Mouse (Mus musculus) lung, postnatal 4 days (tissue): Measurements from ENCODE around the gene Ctrl.
"Not testable (repeated sequence)": the region's sequence is repeated elsewhere in the genome, so short reads cannot be mapped to it uniquely, and the experiment has no call there.

Experiments
- DNase-seq, 2 experiments: peaks; one replicate each; pipeline ENCODE4 v3.0.0; 2021

Gene Ctrl

DNA sequence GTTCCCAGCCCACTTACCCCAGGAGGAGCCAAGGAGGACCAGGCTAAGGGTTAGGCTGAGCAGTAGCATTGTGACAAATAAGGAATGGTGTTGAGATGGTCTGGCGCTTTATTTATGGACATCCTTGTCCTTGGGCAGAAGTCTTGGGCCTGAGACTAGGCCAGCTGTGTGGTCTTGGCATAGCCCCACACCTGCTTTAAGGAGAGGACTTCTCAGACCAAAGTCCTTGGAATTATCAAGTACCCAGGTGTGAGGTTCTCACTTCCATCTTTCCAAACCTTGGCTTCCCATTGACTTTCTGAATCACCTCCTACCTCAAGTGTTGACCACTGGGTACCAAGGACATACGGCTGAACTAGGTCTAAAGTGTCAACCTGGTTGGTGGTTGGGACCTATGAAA is at the start of gene Ctrl:
Gene Ctrl, minus strand, starts transcription at position 101 of the 400 bp plus-strand sequence.
- no peak for DNase-seq

DNA sequence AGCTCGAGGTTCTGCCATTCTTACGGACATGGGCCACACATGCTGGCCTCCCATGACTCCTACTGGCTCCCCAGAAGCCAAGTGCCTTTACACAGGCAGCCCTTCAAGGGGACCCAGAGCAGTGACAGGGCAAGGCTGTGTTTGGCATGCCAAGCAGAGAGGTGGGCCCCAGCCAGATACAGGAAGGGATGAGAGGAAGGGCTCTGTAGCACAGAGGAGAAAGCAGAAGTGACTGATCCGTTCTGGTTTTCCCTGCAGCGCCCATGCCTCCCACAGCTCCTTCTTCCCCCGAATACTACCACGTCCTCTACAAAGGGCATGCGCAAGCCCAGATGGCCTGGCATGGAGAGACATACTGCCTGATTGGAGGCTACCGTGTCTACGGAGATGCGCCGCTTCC is 49.7 kb upstream of the Ctrl start:
- not testable (repeated sequence) for DNase-seq

DNA sequence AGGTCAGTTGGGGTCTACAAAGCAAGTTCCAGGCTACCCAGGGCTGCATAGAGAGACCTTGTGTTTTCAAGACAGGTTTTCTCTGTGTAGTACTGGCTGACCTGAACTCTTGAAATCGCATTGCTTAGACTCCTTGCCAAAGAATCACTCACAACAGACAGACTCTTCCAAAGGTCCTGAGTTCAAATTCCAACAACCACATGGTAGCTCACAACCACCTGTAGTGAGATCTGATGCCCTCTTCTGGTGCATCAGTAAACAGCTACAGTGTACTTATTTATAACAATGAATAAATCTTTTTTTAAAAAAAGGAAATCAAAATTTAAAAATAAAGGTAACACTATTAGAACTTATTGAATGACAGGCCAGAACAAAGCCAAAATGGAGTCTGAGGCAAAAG is 47.5 kb upstream of the Ctrl start:
- DNase-seq, result no peak

DNA sequence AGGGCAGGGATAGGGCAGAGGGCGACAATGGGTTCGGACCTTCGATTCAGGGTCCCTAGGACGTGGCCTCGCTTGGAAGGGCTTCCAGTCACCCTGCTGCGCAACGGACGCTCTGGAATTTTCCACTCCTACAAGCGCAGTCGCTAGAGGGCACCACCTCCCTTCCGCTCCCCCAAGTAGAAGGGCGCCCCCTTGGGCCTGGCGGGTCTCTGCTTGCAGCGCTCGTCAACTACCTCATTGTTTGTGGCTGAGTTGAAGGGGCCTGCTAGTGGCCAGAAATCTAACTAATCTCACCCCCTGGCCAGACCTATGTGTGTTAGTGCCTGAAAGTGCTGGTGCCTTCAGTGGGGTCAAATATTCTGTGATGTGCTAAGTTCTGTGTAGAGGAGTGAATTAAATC is 45.7 kb upstream of the Ctrl start, which contains the start of gene Dpep3:
Gene Dpep3, minus strand, starts transcription at position 105 of the 400 bp plus-strand sequence.
- no peak for DNase-seq

- no peak for DNase-seq
Measured at GRCm38 (mm10) chr8:105975363-105975762, 41.7 kb upstream of the Ctrl start.

DNA sequence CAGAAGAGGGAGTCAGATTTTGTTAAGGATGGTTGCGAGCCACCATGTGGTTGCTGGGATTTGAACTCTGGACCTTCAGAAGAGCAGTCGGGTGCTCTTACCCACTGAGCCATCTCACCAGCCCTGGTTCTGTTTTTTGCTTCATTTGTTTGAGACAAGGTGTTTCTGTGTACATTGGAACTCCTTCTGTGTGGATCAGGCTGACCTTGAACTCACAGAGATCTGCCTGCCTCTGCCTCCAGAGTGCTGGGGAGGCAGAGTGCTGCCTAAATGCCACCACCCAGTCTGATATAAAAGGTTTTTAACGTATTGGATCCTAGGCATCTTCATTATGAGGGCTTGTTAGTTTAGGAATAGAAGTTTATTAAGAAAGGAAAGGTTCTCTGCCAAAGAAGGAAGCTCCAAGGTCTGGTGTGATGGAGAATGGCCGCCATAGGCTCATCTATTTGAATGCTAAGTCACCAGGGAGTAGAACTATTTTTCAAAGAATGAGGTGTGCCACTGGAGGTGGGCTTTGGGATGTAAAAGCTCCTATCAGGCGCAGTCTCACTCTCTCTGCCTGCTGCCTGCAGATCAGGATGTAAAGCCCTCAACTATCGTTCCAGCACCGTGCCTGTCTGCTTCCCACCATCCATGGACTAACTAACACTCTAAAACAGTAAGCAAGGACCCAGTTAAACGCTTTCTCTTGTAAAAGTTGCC is 37.5 kb upstream of the Ctrl start:
- no peak for DNase-seq

- DNase-seq, result no peak
Measured at GRCm38 (mm10) chr8:105969367-105969766, 35.7 kb upstream of the Ctrl start.

DNA sequence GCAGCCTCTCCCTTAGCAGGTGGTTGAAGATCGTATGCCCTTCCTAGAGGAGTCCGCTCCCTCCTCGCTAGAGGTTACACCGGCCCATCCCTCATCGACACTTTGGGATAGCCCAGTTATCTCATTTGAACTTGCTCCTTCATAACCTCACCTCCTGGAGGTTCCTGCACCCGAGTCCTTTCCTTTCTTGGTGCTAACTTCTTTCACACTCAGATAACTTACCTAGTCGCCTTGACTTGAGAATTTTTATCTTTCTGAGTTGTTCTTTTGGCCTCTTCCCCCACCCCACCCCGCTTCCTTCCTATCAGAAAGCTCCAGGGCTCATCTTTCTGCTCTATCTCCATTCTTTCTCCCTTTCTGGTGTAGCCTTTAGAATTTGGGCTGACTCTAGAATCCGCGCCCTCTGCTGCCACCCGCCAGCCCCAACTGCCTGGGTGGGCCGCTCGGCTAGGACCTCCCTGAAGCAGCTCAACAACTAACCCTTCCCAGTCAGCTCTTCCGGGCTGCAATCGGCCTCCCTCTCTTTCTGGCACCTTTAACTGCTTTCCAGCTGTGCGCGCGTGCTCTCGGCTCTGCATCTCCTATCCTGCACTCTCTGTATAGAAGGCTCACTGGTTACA is 33.1 kb upstream of the Ctrl start:
- DNase-seq, result peak; percentile 67 to 80

DNA sequence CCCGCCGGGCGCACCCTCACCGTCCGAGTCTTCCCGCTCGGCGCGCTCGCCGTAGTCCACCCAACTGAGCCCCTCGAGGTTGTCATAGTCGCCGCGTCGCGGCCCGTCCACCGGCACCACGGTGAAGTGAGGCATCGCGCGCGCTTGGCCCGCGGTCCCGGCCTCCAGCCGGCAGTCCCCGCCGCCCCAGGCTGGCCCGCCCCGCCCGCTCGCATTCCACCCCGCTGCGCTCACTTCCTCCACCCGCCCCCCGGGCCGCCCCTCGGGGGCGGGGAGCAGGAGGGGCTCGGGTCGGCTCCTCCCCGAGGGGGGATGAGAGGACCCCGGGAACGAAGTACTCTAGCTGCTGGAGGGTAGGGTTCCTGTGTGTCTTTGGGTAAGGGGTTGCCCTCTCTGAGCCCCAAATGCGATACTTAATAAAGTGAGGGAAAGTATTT is 32.3 kb upstream of the Ctrl start, which contains the start of gene Slc12a4:
Gene Slc12a4, minus strand, starts transcription at position 193 of the 437 bp plus-strand sequence.
- peak; percentile 90 to 91 for DNase-seq

DNA sequence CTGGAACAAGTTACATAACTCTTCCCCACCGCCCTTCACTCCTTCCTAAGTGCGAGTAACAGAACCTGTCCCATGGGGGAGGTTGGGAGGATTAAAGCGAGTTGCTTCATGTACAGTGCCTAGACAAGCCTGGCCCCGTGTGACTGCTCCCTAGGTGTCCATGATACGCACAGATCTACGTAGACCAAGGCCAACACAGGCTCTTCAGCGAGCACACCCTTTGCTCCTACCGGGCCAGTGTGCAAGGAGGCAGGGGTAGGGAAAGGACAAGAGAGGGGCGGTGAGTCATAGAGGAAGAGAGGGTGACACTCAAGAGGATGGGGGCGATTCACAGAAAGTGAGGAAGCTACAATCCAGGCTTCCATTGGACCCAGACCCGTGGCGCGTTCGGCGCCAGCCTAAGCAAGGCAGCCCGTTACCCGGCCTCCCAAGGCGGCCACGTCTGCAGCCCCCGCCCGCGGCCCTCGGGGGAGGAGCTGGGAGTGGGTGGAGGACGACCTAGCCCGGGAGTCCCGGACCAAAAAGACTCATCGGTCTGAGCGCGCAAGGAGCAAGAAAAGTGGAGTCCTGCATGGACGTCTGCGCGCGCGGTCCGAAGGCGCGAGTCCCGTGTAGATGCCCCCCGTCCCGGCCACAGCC is 31.7 kb upstream of the Ctrl start:
- DNase-seq, result peak; percentile 74 to 79

DNA sequence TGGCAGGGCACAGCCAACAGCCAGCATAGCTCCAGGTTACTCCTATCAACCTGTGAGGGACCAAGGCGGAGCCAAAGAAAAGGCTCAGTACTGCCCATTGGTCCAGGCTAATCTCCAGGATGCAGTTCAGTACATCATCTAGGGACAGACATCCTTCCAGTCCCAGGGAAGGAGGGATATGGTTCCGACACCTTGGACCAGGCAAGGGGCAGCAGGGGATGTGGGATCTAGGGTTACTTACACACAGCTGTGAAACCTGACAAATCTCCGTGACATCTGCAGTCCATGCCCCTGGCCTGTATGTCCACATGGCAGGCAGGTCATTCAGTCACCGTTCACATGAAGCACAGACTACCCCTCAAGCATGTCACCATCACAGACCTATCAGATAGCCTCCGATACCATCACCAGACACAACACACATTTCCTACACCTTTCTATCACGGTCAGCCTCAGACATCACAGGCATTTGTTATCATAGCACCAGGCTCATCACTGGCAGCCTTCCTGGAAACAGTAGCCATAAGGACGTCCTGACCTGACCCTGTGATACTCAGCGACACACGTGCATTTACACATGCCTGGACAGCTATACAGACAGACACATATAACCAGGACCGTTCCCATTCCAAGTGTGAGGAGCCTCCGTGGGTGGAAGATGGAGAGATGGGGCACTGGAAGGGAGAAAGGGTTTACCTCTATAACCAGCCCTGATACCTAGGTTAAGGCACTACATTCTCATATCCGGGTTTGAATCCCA is 31.0 kb upstream of the Ctrl start:
- DNase-seq, result no peak

DNA sequence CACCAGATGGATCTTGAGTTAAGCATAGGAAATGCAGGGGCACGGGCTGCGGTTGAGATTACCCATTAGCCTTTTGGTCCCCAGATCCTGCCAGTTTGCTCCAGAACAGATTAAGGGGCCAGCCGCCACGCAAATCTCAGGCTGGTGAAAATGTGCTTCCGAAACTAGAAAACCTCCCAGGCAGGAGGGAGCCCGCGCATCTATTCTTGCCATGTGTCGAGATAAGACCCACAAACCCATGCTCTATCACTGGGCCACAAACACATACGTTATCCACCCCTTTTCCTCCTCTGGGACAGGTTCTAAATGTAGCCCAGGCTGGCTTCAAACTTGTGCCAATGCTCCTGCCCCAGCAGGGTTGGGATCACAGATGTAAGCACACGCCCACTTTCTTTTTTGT is 27.9 kb upstream of the Ctrl start:
- no peak for DNase-seq

DNA sequence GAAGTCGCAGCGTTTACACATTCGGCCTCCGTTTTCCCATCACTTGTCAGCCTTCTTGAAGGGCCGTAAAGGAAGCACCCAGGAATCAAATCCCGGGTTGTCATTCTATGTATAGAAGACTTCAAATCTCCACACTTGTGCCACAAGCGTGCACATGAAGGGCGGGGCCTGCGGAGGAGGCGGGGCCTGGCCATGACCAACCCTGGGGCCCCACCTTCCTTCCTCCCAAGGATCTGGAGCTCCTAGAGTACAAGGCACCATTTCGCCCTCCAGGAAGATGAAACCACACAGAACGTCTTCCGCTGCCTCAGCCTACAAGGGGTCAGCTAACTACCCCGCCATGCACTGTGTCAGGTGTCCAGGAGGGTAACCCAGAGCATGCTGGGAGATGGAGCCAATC is 27.4 kb upstream of the Ctrl start:
- DNase-seq, result no peak

DNA sequence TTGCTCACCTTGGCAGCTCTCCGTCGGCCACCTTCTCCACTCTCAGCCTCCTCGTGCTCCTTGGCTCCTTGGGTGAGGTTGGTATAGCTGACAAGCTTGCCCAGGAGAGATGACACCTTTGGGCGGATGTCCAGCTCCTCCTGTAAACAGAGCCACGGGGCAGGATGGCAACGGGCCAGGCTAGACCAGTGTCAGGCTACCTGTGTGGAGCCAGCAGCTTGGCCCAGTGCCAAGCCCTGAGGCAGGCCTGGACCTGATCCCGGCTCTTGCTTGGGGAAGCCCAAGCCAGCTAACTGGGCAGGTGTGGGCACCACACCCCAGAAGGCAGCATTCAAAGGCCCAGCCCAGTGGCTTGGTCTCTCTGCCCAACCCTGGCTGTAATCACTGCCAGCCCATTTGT is 25.7 kb upstream of the Ctrl start:
- peak; percentile 45 to 73 for DNase-seq

GRCm38 (mm10) chr8:105957813-105958212 is 24.2 kb upstream of the Ctrl start:
- DNase-seq, result peak; percentile 37 to 52

DNA sequence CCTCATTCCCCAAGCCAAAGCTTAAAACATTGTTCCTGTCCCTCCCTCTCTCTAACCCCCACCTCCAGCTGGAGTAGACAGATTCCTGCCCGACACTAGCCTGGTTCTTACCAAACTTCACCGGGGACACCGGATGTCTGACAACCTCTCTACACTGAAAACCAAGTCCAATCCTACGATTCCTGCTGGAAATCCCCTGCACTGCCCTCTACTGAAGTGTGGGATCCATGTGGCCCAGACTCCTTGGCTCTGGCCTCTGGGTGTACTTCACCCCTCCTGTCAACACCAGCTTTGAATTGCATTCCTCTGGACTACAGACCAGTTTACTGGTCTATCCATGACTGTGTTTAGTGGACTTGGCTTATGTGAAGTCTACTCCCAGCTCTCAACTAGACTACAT is 22.9 kb upstream of the Ctrl start:
- DNase-seq, result no peak

DNA sequence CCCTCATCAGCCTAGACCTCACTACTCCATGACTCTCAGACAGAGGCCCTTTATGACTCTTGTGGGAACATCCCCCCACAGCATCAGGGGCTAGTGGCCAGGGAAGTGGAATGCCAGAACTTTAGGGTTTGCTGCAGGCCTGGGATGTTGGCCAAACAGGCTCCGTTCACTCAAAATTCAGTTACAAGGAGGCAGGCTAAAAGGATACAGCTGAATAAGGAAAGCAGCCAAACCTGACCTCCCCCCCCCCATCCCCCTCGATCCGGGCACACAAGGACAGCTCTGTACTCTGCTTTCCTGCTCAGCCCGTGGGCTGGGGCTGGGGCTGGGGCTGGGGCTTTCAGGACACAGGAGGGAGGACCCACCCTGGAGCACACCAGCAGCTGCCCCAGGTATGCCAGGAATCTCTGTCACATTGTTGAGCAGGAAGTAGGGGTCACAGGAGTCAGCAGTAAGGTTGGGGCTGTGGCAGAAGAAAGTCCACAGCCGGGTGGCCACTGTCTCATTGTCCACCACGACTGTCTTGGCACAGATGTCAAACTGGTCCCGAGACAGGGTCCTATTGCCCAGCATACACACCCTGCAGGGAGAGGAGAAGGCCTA is 17.5 kb upstream of the Ctrl start:
- DNase-seq, result peak; percentile 34 to 72

DNA sequence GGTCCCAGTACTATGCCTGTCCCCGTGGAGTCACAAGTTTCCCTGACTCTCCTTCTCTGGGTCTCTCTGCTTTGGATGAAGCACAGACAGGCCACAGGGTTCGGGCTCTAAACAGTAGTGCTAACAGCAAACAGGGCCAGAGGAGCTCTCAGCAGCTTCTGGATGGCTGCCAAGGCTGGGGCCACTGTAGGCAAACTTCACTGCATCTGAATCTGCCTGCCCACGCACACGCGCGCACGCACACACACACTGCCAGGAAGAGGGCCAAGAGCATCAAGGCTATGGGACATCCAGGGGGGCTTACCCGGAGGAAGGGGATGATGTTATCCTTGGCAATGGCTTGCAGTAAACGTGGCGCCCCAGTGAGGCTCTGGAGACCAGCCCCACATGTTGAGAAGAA is 15.7 kb upstream of the Ctrl start:
- DNase-seq, result peak; percentile 62 to 73

DNA sequence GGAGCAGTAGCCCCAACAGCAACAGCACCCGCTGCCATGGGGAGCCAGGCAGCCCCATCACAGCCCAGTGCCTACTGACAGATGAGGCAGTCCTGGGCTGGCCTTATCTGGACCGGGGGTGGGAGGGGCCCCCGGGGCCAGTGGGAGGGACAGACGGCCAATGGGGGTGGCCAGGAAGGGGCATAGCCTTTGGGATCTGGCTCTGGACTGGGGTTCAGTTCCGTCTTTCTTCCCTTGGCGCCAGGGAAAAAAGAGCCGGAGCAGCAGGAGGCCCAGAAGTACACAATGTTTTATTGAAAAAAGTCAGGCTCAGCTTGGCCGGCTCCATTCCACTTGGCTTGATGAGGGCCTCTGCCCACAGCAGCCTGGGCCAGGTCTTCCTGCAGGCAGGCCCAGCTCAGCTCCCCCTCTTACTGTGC is 9.7 kb upstream of the Ctrl start, which contains the start of gene Lcat:
Gene Lcat, minus strand, starts transcription at position 62 of the 419 bp plus-strand sequence.
- DNase-seq, result no peak

GRCm38 (mm10) chr8:105942542-105942941 is 8.9 kb upstream of the Ctrl start:
- DNase-seq, result no peak

DNA sequence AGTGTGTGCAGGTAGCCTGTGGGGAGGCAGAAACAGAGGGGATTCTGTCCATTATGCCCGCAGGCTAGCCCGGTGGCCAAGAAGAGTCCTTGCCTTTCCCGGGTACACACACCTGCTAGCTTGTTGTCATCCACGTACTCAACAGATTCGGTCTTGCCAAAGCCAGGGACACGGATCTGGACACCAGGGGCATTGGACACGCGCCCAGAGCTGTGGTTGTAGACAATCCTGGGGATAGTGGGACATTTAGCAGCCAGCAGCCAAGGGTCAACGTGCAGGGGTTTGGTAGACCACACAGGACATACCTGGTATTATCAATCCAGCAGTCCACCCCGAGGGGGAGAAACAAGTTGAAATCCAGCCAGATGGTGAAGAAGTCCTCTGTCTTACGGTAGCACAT is 8.4 kb upstream of the Ctrl start:
- no peak for DNase-seq

DNA sequence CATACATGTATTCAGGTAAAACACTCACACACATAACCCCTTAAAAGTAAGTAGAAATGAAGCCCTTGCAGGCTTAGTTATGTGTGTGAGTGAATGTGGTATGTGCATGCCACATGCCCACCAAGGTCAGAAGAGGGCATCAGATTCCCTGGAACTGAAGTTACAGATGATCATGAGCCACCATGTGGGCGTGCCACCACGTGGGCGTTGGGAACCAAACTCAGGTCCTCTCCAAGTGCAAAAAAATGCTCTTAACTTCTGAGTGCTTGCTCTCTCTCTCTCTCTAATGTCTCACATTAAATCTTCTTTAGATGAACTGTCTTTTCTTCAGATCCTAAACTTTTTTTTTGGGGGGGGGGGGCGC is 4.6 kb upstream of the Ctrl start, which contains the start of gene Psmb10:
Gene Psmb10, minus strand, starts transcription at position 139 of the 364 bp plus-strand sequence.
- peak in 1 of 2 experiments; percentile 49 for DNase-seq
